Mouse (Mus musculus): ENCODE data around the gene Gm826. TPM values are rescaled to one million over a fixed set of nuclear protein-coding genes. Genes with fewer than 3 reads are reported as not detected.

Gene Gm826
- polyA plus RNA-seq (2017; shearing (Covaris generic)): not detected

GRCm38 (mm10) chr2:160334111-160334661 lies at the start of gene Gm826:
Gene Gm826, minus strand, starts transcription at chr2:160334162.

GRCm38 (mm10) chr2:160366980-160367338 lies 33.0 kb upstream of the Gm826 start, which contains the start of gene Mafb:
Gene Mafb, minus strand, starts transcription at chr2:160367065.

Other genes with a start within 250 kb of the Gm826 start
- gene Mafb, start 32.9 kb upstream of the Gm826 start, polyA plus RNA-seq (2017; shearing (Covaris generic)): not detected

All from effector memory CD4-positive, alpha-beta T cell, adult 7 months (primary cell).